Mouse (Mus musculus) heart, embryonic 11.5 days (tissue): ENCODE measurements around the gene Enpep. TPM values are rescaled to one million over a fixed set of nuclear protein-coding genes. Genes with fewer than 3 reads are reported as not detected.

Experiments
- ATAC-seq: fragments of 200-750 bp; cut with Nextera tagmentation; replicated peaks from 2 replicates; pipeline ENCODE4 v1.8.0; 2017; ENCODE audit warnings: moderate library complexity; ENCODE audit not compliant: insufficient number of reproducible peaks, low FRiP score, low TSS enrichment
- H3K27ac ChIP-seq: fragments of 300-500 bp; sonication (generic); 2 replicates; pipeline ENCODE4 v1.5.1; 2014; ENCODE audit warnings: mild to moderate bottlenecking, low read depth, low read length
- H3K27me3 ChIP-seq: fragments of 300-500 bp; sonication (generic); 2 replicates; pipeline ENCODE4 v1.6.1; 2014; ENCODE audit warnings: mild to moderate bottlenecking, low read length, mixed read lengths; ENCODE audit not compliant: control insufficient read depth, insufficient read depth
- H3K36me3 ChIP-seq: fragments of 300-500 bp; sonication (generic); 2 replicates; pipeline ENCODE4 v1.6.1; 2014; ENCODE audit warnings: mild to moderate bottlenecking, low read length, moderate library complexity, mixed read lengths; ENCODE audit not compliant: control insufficient read depth, insufficient read depth
- H3K4me1 ChIP-seq: fragments of 300-500 bp; sonication (generic); 2 replicates; pipeline ENCODE4 v1.6.1; 2014; ENCODE audit warnings: low read length; ENCODE audit not compliant: control insufficient read depth, insufficient read depth
- H3K4me2 ChIP-seq: fragments of 300-500 bp; sonication (generic); 2 replicates; pipeline ENCODE4 v1.6.1; 2014; ENCODE audit warnings: mild to moderate bottlenecking, moderate library complexity
- H3K4me3 ChIP-seq: fragments of 300-500 bp; sonication (generic); 2 replicates; pipeline ENCODE4 v1.5.1; 2014; ENCODE audit warnings: low read depth, low read length
- H3K9ac ChIP-seq: fragments of 300-500 bp; sonication (generic); 2 replicates; pipeline ENCODE4 v1.6.1; 2014; ENCODE audit warnings: mild to moderate bottlenecking, low read depth, low read length, moderate library complexity
- H3K9me3 ChIP-seq: fragments of 300-500 bp; sonication (generic); replicated peaks from 2 replicates; pipeline ENCODE4 v1.6.1; 2016; ENCODE audit warnings: low read length; ENCODE audit not compliant: control insufficient read depth
- WGBS: fragments of 180-500 bp; shearing (Covaris S2); extraction: QIAGEN DNeasy Blood & Tissue Kit; methylation state at CpG from one replicate; pipeline ENCODE4 v1.1.7; 2014; ENCODE audit not compliant: insufficient replicate concordance; 5-methylcytosine and 5-hydroxymethylcytosine counted together
- polyA plus RNA-seq: library from polyadenylated mRNA; unstranded; fragments of >200 nt; fragmentation: Nextera tagmentation; extraction: Ambion mirVana; gene quantifications from 2 replicates; pipeline ENCODE4 v1.2.1, GENCODE M21; 2014

Enpep gene
- polyA plus RNA-seq, 1 experiment from 2014 or later: 12.9 TPM

GRCm38 (mm10) chr3:129308876-129309275 is 23.6 kb downstream of the Enpep start:
- Histone ChIP-seq H3K27ac (no peak overlapping the region), H3K9me3 (no peaks in the 10 kb centered on the region), H3K4me3 (no peak overlapping the region), H3K27me3 (no peaks in the 10 kb centered on the region), H3K4me1 (no peaks in the 10 kb centered on the region), H3K4me2 (no peak overlapping the region), H3K36me3 (no peaks in the 10 kb centered on the region), H3K9ac (no peak overlapping the region)
- 66% methylated on average over 9 of the region's 9 CpGs for WGBS
- ATAC-seq: no peak

GRCm38 (mm10) chr3:129308102-129308752 is 24.3 kb downstream of the Enpep start:
- Histone ChIP-seq H3K4me2 (no peak overlapping the region), H3K27ac (no peak overlapping the region), H3K27me3 (no peaks in the 10 kb centered on the region), H3K4me3 (no peak overlapping the region), H3K4me1 (no peaks in the 10 kb centered on the region), H3K9ac (no peak overlapping the region), H3K36me3 (no peaks in the 10 kb centered on the region), H3K9me3 (no peaks in the 10 kb centered on the region)
- 40% methylated on average over 10 of the region's 10 CpGs for WGBS
- no peak for ATAC-seq

DNA sequence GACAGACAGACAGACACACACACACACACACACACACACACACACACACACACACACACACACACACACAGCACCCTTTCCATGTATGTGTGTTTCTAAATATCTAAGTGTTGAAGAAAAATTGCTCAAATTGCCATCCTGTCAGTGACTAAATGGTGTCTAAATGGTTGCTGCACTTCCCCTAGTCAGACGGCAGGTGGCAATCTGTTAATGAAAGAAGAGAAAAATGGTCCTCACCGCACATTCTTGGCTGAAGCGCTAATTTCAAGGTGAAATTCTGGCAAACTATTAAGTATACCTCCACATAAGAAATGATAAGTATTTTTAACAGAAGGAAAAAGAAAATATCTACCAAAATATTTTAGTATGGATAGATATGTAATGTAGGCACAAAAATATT is 28.6 kb downstream of the Enpep start:
- Histone ChIP-seq H3K4me2 (no peak overlapping the region), H3K36me3 (no peaks in the 10 kb centered on the region), H3K27ac (no peak overlapping the region), H3K27me3 (no peaks in the 10 kb centered on the region), H3K9me3 (no peaks in the 10 kb centered on the region), H3K4me3 (no peak overlapping the region), H3K9ac (no peak overlapping the region), H3K4me1 (no peaks in the 10 kb centered on the region)
- WGBS: 10% methylated on average over 3 of the region's 3 CpGs
- no peak for ATAC-seq

- no peaks in the 10 kb centered on the region for H3K27me3 ChIP-seq
- 0 out of 2 replicates have a peak, but pooled peaks cover 1% of the 10 kb centered on the region for H3K4me1 ChIP-seq
- ATAC-seq: no peak
- WGBS: 66% methylated on average over 1 of the region's 1 CpGs
- H3K9me3 ChIP-seq: no peaks in the 10 kb centered on the region
- no peak overlapping the region for H3K4me3 ChIP-seq
- no peak overlapping the region for H3K4me2 ChIP-seq
- no peaks in the 10 kb centered on the region for H3K36me3 ChIP-seq
- no peak overlapping the region for H3K27ac ChIP-seq
- no peak overlapping the region for H3K9ac ChIP-seq
Measured at GRCm38 (mm10) chr3:129299874-129300273, 32.6 kb downstream of the Enpep start.

- Histone ChIP-seq H3K9ac (no peak overlapping the region), H3K9me3 (no peaks in the 10 kb centered on the region)
- WGBS: 81% methylated on average over 8 of the region's 8 CpGs
Measured at GRCm38 (mm10) chr3:129298606-129299005, 33.9 kb downstream of the Enpep start.

DNA sequence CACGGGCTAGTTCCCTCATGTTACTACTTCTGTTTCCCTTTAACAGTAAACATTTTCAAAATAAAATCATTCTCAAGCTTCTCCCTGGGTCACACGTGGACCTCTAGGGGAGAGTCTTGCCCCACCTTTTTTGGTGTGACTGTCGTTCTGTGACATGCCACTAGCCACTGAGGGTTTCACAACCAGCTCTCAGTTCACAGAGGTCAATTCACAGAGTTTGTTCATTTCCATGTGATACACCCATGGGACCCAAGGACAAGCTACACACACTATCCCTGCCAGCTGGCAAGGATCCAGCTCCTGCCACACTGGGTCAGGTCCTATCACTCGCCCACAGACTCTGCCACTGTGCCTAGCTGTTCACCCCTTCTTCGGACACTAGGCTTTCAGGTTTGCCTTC is 35.5 kb downstream of the Enpep start:
- H3K27ac ChIP-seq: no peak overlapping the region
- no peak overlapping the region for H3K4me2 ChIP-seq
- no peaks in the 10 kb centered on the region for H3K9me3 ChIP-seq
- H3K4me1 ChIP-seq: 0 out of 2 replicates have a peak, but pooled peaks cover 4% of the 10 kb centered on the region
- 66% methylated on average over 5 of the region's 5 CpGs for WGBS
- H3K9ac ChIP-seq: no peak overlapping the region
- H3K27me3 ChIP-seq: no peaks in the 10 kb centered on the region
- no peaks in the 10 kb centered on the region for H3K36me3 ChIP-seq
- ATAC-seq: no peak
- no peak overlapping the region for H3K4me3 ChIP-seq

More at GRCm38 (mm10) chr3:129298606-129299005, 33.9 kb downstream of the Enpep start:
- Histone ChIP-seq H3K27ac (no peak overlapping the region), H3K4me2 (no peak overlapping the region), H3K27me3 (no peaks in the 10 kb centered on the region), H3K4me1 (0 out of 2 replicates have a peak, but pooled peaks cover 4% of the 10 kb centered on the region), H3K4me3 (no peak overlapping the region), H3K36me3 (no peaks in the 10 kb centered on the region)
- ATAC-seq: no peak

GRCm38 (mm10) chr3:129295883-129296282 is 36.6 kb downstream of the Enpep start:
- Histone ChIP-seq H3K4me2 (no peak overlapping the region), H3K4me3 (no peak overlapping the region), H3K9ac (no peak overlapping the region), H3K27me3 (no peaks in the 10 kb centered on the region), H3K4me1 (0 out of 2 replicates have a peak, but pooled peaks cover 4% of the 10 kb centered on the region), H3K9me3 (no peaks in the 10 kb centered on the region), H3K27ac (no peak overlapping the region), H3K36me3 (no peaks in the 10 kb centered on the region)
- no peak for ATAC-seq
- WGBS: 60% methylated on average over 2 of the region's 2 CpGs

DNA sequence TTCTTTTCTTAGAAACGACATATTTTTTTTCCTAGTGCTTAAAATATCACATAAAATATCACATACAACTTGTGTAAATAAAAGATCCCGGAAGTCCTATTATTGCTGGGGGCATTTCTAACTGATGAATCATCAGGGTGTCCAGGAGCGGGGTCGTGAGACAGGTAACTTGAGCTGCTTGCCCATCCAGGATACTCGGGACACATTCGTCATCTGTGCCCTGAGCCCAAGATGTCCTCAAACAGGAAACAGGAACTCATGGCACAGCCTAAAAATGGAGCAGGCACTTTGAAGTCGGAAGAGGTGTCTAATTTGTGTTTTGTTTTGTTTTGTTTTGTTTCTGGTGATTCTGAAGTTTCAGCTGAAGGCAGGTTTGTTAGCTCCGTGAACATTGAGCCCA is 43.0 kb downstream of the Enpep start:
- no peak for ATAC-seq
- Histone ChIP-seq H3K4me2 (no peak overlapping the region), H3K9ac (no peak overlapping the region), H3K4me1 (no peaks in the 10 kb centered on the region), H3K27ac (no peak overlapping the region), H3K27me3 (no peaks in the 10 kb centered on the region), H3K4me3 (no peak overlapping the region), H3K9me3 (no peaks in the 10 kb centered on the region), H3K36me3 (no peaks in the 10 kb centered on the region)
- WGBS: 55% methylated on average over 8 of the region's 8 CpGs

DNA sequence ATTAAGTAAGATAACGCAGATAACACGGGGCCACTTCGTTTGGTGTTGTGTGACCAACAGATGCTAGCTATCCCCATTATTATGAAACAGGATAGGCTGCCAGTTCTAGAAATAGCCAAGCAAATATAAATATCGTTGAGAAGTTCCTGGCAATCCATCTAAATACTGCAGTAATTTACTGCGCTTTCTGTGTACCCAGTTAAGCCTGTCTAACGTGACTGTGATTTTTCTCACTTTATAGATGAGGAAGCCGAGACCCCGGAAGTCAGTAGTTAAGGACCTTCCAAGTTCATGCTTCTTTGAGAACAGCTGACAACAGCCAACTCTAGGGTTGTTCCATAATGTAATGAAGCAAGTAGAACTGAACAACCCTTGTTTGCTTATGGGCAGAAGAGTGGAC is 45.4 kb downstream of the Enpep start:
- Histone ChIP-seq H3K27ac (no peak overlapping the region), H3K27me3 (no peaks in the 10 kb centered on the region), H3K9me3 (no peaks in the 10 kb centered on the region), H3K9ac (no peak overlapping the region), H3K4me1 (no peaks in the 10 kb centered on the region), H3K4me3 (no peak overlapping the region), H3K36me3 (no peaks in the 10 kb centered on the region), H3K4me2 (no peak overlapping the region)
- WGBS: 68% methylated on average over 8 of the region's 8 CpGs
- no peak for ATAC-seq
